Mouse (Mus musculus): ENCODE measurements at regions not wholly inside any gene's neighbourhood (a gene's known extent, or its start where the extent isn't known, plus 50 kb on each side); places are given as distances from the start of the nearest gene placed in this dataset.
A peak's percentile ranks its signal among the peaks of the same experiment; 100 is the strongest.

GRCm38 (mm10) chr15:36427334-36427733 is 580.2 kb downstream of the Zfp706 start:
- no peak for DNase-seq (ENCODE audit: low spot score in 2 of 2)

GRCm38 (mm10) chr15:36425902-36426301 is 581.7 kb downstream of the Zfp706 start:
- DNase-seq (ENCODE audit: low spot score in 2 of 2) = no peak

DNA sequence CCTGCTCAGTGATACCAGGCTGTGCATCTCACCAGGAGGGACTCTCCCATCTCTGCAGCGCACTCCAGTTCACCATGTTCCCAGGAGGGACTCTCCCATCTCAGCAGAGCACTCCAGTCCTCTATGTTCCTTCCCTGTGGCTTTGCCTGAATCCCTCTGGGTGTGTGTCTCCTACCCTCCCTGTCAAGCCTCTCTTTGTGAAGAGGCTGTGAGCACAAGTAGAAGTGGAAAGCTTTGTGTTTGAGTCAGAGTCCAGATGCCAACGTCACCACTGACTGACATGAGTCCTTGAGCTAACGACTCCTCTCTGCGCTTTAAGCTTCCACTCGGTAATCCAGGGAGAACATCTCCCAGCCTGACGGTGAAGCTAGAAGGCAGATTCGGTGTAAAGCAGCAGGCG is 583.5 kb downstream of the Zfp706 start:
- DNase-seq (ENCODE audit: low spot score in 2 of 2) = no peak

- no peak for DNase-seq (ENCODE audit: low spot score in 2 of 2)
Measured at GRCm38 (mm10) chr15:36422781-36423180, 584.8 kb downstream of the Zfp706 start.

DNA sequence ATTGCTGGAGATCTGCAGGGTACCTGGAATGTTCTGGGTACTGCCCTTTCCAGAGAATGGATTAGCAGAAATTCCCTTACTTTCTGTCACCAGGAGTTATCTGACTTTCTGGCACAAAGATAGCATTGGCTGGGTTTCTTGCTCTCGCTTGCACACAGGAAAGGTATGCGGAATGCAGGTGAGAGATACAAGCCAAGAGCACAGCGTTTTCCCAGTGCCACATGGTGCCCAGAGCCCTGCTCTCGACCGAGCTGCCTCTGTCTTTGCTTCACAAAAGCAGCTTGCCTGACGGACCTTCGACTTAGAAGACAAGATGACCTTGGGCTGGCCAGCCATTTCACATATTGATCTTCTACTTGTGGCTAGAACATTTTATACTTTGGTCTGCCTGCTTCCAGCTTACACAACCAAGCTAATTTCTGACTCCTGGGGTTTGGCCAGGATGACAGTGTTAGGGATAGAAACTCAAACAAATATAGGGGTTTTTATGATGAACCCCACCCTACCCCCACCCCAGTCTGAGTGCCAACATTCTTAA is 587.6 kb downstream of the Zfp706 start:
- no peak for DNase-seq (ENCODE audit: low spot score in 2 of 2)

GRCm38 (mm10) chr15:36417426-36417825 is 590.1 kb downstream of the Zfp706 start:
- DNase-seq (ENCODE audit: low spot score in 2 of 2) = no peak

- DNase-seq (ENCODE audit: low spot score in 2 of 2) = no peak
Measured at GRCm38 (mm10) chr15:36415552-36416249, 591.9 kb downstream of the Zfp706 start.

- no peak for DNase-seq (ENCODE audit: low spot score in 2 of 2)
Measured at GRCm38 (mm10) chr15:36412016-36412415, 595.6 kb downstream of the Zfp706 start.

GRCm38 (mm10) chr15:36405446-36405845 is 602.1 kb downstream of the Zfp706 start:
- DNase-seq (ENCODE audit: low spot score in 2 of 2) = no peak

- DNase-seq (ENCODE audit: low spot score in 2 of 2) = no peak
Measured at GRCm38 (mm10) chr15:36403336-36404119, 604.0 kb downstream of the Zfp706 start.

DNA sequence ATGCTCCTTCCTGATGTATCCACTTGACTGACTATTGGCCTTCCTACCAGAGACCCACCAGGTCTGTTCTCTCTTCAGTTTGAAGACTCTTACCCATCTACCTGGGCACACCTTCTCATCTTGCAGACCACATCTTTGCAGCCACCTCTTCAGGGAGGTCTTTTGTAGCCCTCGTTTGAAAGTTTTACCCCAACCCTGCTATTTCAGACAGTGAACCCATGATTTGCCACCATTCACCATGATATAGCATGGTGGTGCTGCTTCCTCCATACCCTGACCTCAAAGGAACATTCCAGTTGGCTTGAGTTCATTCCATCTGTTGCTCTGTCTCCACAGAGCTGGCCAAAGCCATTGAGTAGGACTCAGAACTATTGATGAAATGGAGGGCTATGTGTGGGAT is 605.5 kb downstream of the Zfp706 start:
- no peak for DNase-seq (ENCODE audit: low spot score in 2 of 2)

GRCm38 (mm10) chr15:36400311-36400840 is 607.2 kb downstream of the Zfp706 start:
- DNase-seq (ENCODE audit: low spot score in 2 of 2) = no peak

GRCm38 (mm10) chr15:36399355-36400012 is 608.1 kb downstream of the Zfp706 start:
- no peak for DNase-seq (ENCODE audit: low spot score in 2 of 2)

GRCm38 (mm10) chr15:36398099-36398982 is 609.2 kb downstream of the Zfp706 start:
- no peak for DNase-seq (ENCODE audit: low spot score in 2 of 2)

- DNase-seq (ENCODE audit: low spot score in 2 of 2) = no peak
Measured at GRCm38 (mm10) chr15:36396791-36397190, 610.8 kb downstream of the Zfp706 start.

DNA sequence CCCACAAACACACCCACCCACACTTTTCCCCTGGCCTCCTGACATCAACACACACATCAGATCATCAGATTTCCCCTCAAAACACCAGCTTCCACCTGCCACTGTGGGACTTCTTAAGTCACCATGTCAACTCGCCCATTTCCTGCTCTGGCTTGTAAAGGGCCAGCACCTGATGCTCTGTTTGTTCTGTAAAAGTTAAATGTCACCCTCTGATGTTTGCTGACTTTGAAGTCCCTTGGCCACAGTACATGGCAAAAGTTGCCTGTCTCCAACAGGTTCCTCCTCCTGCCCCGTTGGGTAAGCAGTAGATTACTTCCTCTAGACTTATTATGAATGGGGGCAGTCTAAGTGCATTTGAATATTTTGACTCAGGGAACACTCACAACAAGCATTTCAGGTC is 611.3 kb downstream of the Zfp706 start:
- DNase-seq (ENCODE audit: low spot score in 2 of 2) = peak; percentile 33 to 50

- DNase-seq (ENCODE audit: low spot score in 2 of 2) = no peak
Measured at GRCm38 (mm10) chr15:36395672-36396050, 611.9 kb downstream of the Zfp706 start.

DNA sequence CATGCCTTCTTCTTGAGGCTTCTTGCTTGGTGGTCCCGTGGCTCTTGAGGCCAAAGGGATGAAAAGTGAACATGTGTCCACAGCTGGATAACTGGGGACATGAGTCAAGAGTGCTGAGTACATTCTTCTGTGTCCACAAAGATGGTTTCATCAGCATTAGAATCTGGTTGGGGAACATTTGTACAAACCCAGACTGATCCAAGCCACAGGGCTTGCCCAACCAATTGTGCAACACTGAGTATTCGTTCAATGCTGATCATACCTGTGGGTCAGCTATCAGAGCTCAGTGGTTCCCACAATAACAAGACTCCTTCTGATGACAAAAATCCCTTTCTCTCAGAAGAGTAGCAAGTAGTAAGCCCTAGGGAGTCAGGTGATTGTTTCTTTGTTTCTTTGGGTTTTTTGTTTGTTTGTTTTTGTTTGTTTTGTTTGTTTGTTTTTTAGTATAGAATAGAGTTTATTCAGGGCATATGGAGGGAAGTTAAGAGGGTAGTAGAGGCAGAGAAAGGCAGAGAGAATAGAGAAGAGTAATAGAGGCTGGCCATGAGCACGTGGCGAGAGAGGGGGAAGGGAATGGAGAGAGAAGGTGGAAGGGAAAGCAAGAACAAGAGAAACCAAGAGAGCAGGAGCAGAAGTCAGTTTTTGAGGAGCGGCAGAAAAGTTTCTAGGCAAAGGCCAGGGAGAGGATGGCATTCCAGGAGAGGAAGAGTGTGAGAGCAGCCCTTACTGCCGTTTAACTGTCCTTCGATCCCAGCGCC is 612.5 kb downstream of the Zfp706 start:
- DNase-seq (ENCODE audit: low spot score in 2 of 2) = no peak

- DNase-seq (ENCODE audit: low spot score in 2 of 2) = no peak
Measured at GRCm38 (mm10) chr15:36389775-36390174, 617.8 kb downstream of the Zfp706 start.

GRCm38 (mm10) chr15:36381228-36381671 is 626.3 kb downstream of the Zfp706 start:
- DNase-seq (ENCODE audit: low spot score in 2 of 2) = no peak

All from natural killer cell, adult 2 months (primary cell).